Mouse (Mus musculus) limb, embryonic 11.5 days (tissue): ENCODE data around the gene Gpatch8. TPM values are rescaled to one million over a fixed set of nuclear protein-coding genes. Genes with fewer than 3 reads are reported as not detected.
"Not testable (repeated sequence)": the region's sequence is repeated elsewhere in the genome, so short reads cannot be mapped to it uniquely, and the experiment has no call there.

ENCODE experiments used
- ATAC-seq: fragments of 200-750 bp; cut with Nextera tagmentation; 2 replicates; pipeline ENCODE4 v1.8.0; 2017; ENCODE audit warnings: low read depth; ENCODE audit not compliant: insufficient number of reproducible peaks, low FRiP score, low TSS enrichment
- DNase-seq: peaks from one replicate; pipeline ENCODE4 v3.0.0-alpha.2; 2015; ENCODE audit warnings: low spot score
- H3K27ac ChIP-seq: fragments of 300-500 bp; sonication (generic); replicated peaks from 2 replicates; pipeline ENCODE4 v1.5.1; 2014; ENCODE audit warnings: low read depth, mild to moderate bottlenecking, low read length
- H3K27me3 ChIP-seq: fragments of 300-500 bp; sonication (generic); 2 replicates; pipeline ENCODE4 v1.6.1; 2014; ENCODE audit warnings: mild to moderate bottlenecking, low read length, mixed read lengths; ENCODE audit not compliant: control insufficient read depth, insufficient read depth
- H3K36me3 ChIP-seq: fragments of 300-500 bp; sonication (generic); 2 replicates; pipeline ENCODE4 v1.6.1; 2014; ENCODE audit warnings: mild to moderate bottlenecking, low read length, moderate library complexity, mixed read lengths; ENCODE audit not compliant: control insufficient read depth, insufficient read depth
- H3K4me1 ChIP-seq: fragments of 300-500 bp; sonication (generic); 2 replicates; pipeline ENCODE4 v1.6.1; 2014; ENCODE audit warnings: low read length, mixed read lengths; ENCODE audit not compliant: control insufficient read depth, insufficient read depth
- H3K4me2 ChIP-seq: fragments of 300-500 bp; sonication (generic); 2 replicates; pipeline ENCODE4 v1.6.1; 2014; ENCODE audit warnings: low read depth, mild to moderate bottlenecking, moderate library complexity; ENCODE audit not compliant: severe bottlenecking
- H3K4me3 ChIP-seq: fragments of 300-500 bp; sonication (generic); 2 replicates; pipeline ENCODE4 v1.5.1; 2014; ENCODE audit warnings: low read depth, low read length
- H3K9ac ChIP-seq: fragments of 300-500 bp; sonication (generic); 2 replicates; pipeline ENCODE4 v1.6.1; 2014; ENCODE audit warnings: mild to moderate bottlenecking, low read length
- H3K9me3 ChIP-seq: fragments of 300-500 bp; sonication (generic); 2 replicates; pipeline ENCODE4 v1.6.1; 2016; ENCODE audit warnings: low read length; ENCODE audit not compliant: control insufficient read depth
- WGBS: fragments of 180-500 bp; shearing (Covaris S2); extraction: QIAGEN DNeasy Blood & Tissue Kit; methylation state at CpG from one replicate; pipeline ENCODE4 v1.1.7; 2014; 5-methylcytosine and 5-hydroxymethylcytosine counted together
- polyA plus RNA-seq: library from polyadenylated mRNA; unstranded; fragments of >200 nt; fragmentation: Nextera tagmentation; extraction: Ambion mirVana; gene quantifications from 2 replicates; pipeline ENCODE4 v1.2.1, GENCODE M21; 2014

Gpatch8 gene
- polyA plus RNA-seq, 1 experiment from 2014 or later = 52.9 TPM

- H3K9me3 ChIP-seq = no peaks in the 10 kb centered on the region
- no peak overlapping the region for H3K4me3 ChIP-seq
- no peak overlapping the region for H3K4me2 ChIP-seq
- H3K36me3 ChIP-seq = no peaks in the 10 kb centered on the region
- no peak overlapping the region for H3K9ac ChIP-seq
- no peak overlapping the region for H3K27ac ChIP-seq
- peaks cover 5% of the 10 kb centered on the region; the same call in 1 of the 2 replicates for H3K4me1 ChIP-seq
- no peaks in the 10 kb centered on the region for H3K27me3 ChIP-seq
- ATAC-seq (no peak), DNase-seq (no peak)
Measured at GRCm38 (mm10) chr11:102551176-102551575, 5.0 kb downstream of the Gpatch8 start.

GRCm38 (mm10) chr11:102541471-102541870, 14.7 kb downstream of the Gpatch8 start:
- Histone ChIP-seq H3K9me3 (no peaks in the 10 kb centered on the region), H3K27ac (no peak overlapping the region), H3K4me2 (no peak overlapping the region), H3K36me3 (no peaks in the 10 kb centered on the region), H3K4me1 (no peaks in the 10 kb centered on the region), H3K4me3 (no peak overlapping the region), H3K9ac (no peak overlapping the region), H3K27me3 (no peaks in the 10 kb centered on the region)
- 88% methylated on average over 5 of the region's 5 CpGs for WGBS
- no peak for ATAC-seq
- DNase-seq = no peak

GRCm38 (mm10) chr11:102540286-102540685, 15.9 kb downstream of the Gpatch8 start:
- not testable (repeated sequence) for ATAC-seq, H3K27ac ChIP-seq, H3K4me2 ChIP-seq, H3K36me3 ChIP-seq, H3K9me3 ChIP-seq, H3K4me1 ChIP-seq, H3K9ac ChIP-seq, H3K4me3 ChIP-seq, DNase-seq, H3K27me3 ChIP-seq

GRCm38 (mm10) chr11:102539690-102540089, 16.5 kb downstream of the Gpatch8 start:
- no peaks in the 10 kb centered on the region for H3K4me1 ChIP-seq
- ATAC-seq = no peak
- no peak for DNase-seq
- H3K4me2 ChIP-seq = no peak overlapping the region
- no peak overlapping the region for H3K27ac ChIP-seq
- no peaks in the 10 kb centered on the region for H3K9me3 ChIP-seq
- H3K9ac ChIP-seq = no peak overlapping the region
- no peaks in the 10 kb centered on the region for H3K27me3 ChIP-seq
- H3K4me3 ChIP-seq = no peak overlapping the region
- H3K36me3 ChIP-seq = no peaks in the 10 kb centered on the region
- 65% methylated on average over 1 of the region's 1 CpGs for WGBS

GRCm38 (mm10) chr11:102536210-102536609, 20.0 kb downstream of the Gpatch8 start:
- Histone ChIP-seq H3K27ac (no peak overlapping the region), H3K4me2 (no peak overlapping the region), H3K9me3 (no peaks in the 10 kb centered on the region), H3K4me1 (no peaks in the 10 kb centered on the region), H3K9ac (no peak overlapping the region), H3K27me3 (no peaks in the 10 kb centered on the region), H3K4me3 (no peak overlapping the region), H3K36me3 (no peaks in the 10 kb centered on the region)
- ATAC-seq = no peak
- WGBS = 78% methylated on average over 3 of the region's 3 CpGs
- DNase-seq = no peak

GRCm38 (mm10) chr11:102534078-102534477, 22.1 kb downstream of the Gpatch8 start:
- no peaks in the 10 kb centered on the region for H3K4me1 ChIP-seq
- ATAC-seq = no peak
- H3K36me3 ChIP-seq = no peaks in the 10 kb centered on the region
- H3K4me3 ChIP-seq = no peak overlapping the region
- no peak overlapping the region for H3K27ac ChIP-seq
- no peak overlapping the region for H3K9ac ChIP-seq
- H3K27me3 ChIP-seq = no peaks in the 10 kb centered on the region
- no peaks in the 10 kb centered on the region for H3K9me3 ChIP-seq
- DNase-seq = no peak
- H3K4me2 ChIP-seq = no peak overlapping the region
- WGBS = 86% methylated on average over 2 of the region's 2 CpGs

- H3K9me3 ChIP-seq = no peaks in the 10 kb centered on the region
- ATAC-seq (no peak), DNase-seq (no peak)
- WGBS = 25% methylated on average over 5 of the region's 5 CpGs
- H3K9ac ChIP-seq = no peak overlapping the region
- no peak overlapping the region for H3K4me2 ChIP-seq
- no peaks in the 10 kb centered on the region for H3K4me1 ChIP-seq
- no peaks in the 10 kb centered on the region for H3K27me3 ChIP-seq
- no peak overlapping the region for H3K4me3 ChIP-seq
- no peaks in the 10 kb centered on the region for H3K36me3 ChIP-seq
- H3K27ac ChIP-seq = no peak overlapping the region
Measured at GRCm38 (mm10) chr11:102531425-102531824, 24.8 kb downstream of the Gpatch8 start.

- no peak for DNase-seq
- no peak overlapping the region for H3K4me2 ChIP-seq
Measured at GRCm38 (mm10) chr11:102514793-102515424, 41.3 kb downstream of the Gpatch8 start.

GRCm38 (mm10) chr11:102510226-102510625, 46.0 kb downstream of the Gpatch8 start:
- DNase-seq = peak; percentile 21
- H3K4me2 ChIP-seq = no peak overlapping the region
- H3K4me3 ChIP-seq = no peak overlapping the region
- H3K9ac ChIP-seq = no peak overlapping the region
- no peak overlapping the region for H3K27ac ChIP-seq
- H3K36me3 ChIP-seq = peaks cover under 1% of the 10 kb centered on the region; the same call in 1 of the 2 replicates
- no peaks in the 10 kb centered on the region for H3K27me3 ChIP-seq
- 75% methylated on average over 6 of the region's 6 CpGs for WGBS
- H3K9me3 ChIP-seq = no peaks in the 10 kb centered on the region
- no peaks in the 10 kb centered on the region for H3K4me1 ChIP-seq
- ATAC-seq = no peak

More at GRCm38 (mm10) chr11:102514793-102515424, 41.3 kb downstream of the Gpatch8 start:
- no peaks in the 10 kb centered on the region for H3K4me1 ChIP-seq
- H3K9me3 ChIP-seq = no peaks in the 10 kb centered on the region
- WGBS = 100% methylated on average over 1 of the region's 1 CpGs
- H3K9ac ChIP-seq = no peak overlapping the region
- H3K27ac ChIP-seq = no peak overlapping the region
- ATAC-seq = no peak
- no peaks in the 10 kb centered on the region; the same call in 1 of the 2 replicates for H3K36me3 ChIP-seq
- no peak overlapping the region for H3K4me3 ChIP-seq
- H3K27me3 ChIP-seq = no peaks in the 10 kb centered on the region
